Mouse (Mus musculus) layer of hippocampus, postnatal 10 days (tissue): ENCODE data around the gene Rnf157. TPM values are rescaled to one million over a fixed set of nuclear protein-coding genes. Genes with fewer than 3 reads are reported as not detected.

Experiments
- DNase-seq, 2 experiments: peaks; one replicate each; pipeline ENCODE4 v3.0.0; 2021; ENCODE audit warnings: low spot score in 2 of 2
- total RNA-seq, 2 experiments: library from RNA; stranded (reverse); gene quantifications; 2 replicates each; pipeline ENCODE4 v1.2.3; 2021

Gene Rnf157
- total RNA-seq, 2 experiments from 2014 or later, result 184 to 186 TPM

DNA sequence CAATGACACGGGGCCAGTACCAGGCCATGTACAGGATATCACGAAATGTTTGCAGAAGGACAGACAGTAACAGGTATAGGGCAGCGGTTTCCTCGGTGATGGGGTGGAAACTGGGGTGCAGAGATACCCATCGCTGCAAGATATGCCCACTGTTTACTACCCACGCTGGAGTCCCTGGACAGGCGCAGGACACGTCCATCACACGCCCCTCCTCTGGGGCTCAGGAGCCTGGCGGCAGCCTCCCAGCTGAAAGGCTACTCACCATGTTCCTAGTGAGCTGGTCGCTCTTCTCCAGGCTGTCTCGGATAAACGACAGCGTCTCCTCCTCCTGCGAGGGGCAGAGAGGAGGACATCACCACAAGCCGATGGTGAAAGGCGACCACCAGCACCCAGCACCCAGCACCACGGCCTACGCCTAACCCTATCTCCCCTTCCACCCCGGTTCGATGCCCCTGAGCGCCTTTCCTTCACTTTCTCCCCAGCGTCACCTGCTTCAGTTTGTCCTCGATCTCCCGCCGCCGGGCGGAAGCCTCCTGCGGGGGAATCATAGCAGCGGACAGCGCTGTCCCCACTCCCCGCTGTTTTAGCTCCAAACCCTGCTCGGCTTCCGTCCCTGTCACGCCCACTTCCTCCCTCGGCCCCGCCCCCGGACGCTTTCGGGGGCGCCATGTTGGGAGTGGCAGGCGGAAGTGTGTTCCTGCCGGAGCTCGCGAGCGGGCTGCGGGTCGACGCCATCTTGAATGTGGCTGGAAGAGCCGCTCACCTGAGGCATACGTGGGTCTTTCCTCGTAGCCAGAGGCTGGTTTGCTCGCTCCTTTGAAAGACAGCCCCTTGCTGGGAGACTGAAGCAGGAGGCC, 106.5 kb downstream of the Rnf157 start:
- DNase-seq, result peak; percentile 88 to 92

DNA sequence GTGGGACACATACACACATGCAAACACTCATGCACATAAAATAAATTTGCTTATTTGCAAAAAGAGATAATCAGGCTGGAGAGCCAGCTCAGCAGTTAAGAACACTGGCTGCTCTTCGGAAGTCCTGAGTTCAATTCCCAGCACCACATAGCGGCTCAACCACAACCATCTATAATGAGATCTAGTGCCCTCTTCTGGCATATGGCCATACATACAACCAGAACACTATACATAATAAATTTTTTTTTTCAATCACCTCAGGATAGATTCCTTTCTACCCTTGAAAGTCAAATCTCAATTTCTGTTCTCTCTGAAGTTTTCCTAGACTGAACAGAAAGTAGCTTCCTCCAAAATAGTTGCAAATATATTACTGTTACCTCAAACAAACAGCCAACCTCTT, 107.4 kb downstream of the Rnf157 start:
- no peak for DNase-seq

DNA sequence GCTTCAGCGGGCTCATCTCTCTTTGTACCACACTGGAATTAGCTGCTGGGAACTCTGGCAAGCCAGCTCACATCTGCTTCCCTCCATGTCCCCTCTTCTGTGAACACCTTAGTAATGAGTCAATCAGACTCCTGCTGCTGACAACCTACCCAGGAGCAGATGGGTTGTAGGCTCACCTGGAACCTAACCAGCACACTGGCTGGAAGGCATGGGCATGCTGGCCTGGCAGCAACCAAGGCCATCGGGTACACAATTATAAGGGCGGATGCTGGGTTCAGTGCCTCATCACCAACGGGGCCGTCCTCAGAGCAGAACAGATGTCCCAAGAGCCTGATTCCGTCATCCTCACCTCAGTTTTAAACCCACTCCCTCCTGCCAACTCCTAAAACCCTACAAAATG, 114.2 kb downstream of the Rnf157 start:
- no peak for DNase-seq

DNA sequence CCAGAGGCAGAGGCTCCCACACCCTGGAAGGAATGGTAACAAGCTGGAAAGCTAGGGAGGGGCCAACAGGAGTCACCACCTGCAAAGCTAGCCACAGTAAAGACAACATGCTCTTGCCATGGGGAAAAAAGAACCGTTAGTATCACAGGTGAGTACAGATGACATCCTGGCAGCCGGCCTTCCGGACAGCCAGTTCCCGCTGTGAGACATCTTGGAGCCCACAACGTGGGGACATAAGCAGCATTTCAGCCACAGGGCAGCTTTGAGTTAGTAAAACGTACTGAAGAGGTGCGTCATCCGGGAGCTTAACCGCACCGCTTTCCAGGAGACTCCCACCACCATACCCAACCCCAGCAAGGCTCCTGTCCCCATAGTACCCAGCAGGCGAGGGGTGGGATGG, 114.6 kb downstream of the Rnf157 start:
- no peak for DNase-seq

DNA sequence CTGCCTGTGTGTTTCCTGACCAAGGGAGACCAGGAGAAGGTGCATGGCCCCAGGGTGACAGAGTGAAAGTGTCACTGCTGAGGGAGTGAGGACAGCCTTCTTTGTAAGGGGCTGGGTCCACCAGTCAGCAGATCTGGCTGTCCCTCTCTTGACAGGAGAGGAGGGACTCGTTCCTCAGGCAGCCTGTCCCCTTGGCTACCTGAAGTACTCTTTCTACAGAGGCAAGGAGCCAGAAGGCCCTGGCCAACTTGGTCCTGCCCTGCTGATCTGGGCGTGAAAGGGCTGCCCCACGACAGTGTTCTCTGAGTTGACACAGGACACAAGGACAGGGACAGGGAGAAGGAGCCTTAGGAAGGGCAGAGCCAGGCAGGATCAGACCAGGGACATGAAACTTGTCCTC, 115.8 kb downstream of the Rnf157 start:
- DNase-seq, result no peak

DNA sequence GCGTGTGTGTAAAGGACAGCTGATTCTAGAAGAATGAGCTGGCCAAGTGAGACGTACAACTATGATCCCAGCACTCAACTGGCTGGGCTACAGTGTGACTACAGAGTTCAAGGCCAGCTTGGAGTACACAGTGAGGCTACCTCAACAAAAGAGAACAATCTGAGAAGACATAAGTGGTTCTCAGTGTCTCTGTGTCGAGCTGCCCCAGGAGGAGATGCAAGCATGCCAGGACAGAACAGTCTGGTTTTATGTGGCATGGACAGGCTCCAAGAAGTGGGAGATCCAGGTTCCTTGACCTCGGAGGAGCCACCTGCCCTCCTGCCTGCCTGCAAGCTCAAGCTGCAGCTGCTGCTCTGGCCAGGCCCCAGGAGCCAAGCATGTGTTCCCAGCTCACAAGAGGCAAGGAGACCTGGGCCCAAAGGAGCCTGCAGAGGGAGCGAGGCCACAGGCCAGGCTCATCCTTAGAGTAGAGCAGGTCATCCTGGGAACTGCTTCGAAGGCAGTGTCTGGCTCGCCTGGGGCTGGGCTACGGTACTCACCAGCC, 116.6 kb downstream of the Rnf157 start:
- DNase-seq, result no peak

DNA sequence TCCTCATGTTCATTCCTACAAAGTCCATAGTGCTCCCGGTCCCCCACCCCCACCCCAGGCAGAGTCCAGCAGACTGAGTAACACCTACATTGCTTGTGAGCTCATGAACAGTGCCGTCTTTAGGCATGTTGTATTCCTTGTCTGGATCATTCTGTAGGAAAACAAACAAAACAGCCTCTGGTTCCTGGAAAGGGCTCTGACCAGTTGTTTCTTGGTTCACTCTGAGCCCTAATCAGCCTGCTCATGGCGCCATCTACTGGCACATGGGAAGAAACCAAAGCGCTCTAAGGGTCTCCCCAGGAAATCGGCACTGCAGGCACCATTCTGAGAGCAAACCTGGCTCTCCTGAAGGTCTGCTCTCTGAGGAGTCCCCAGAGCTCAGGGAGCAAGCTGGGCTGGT, 118.5 kb downstream of the Rnf157 start:
- DNase-seq, result peak; percentile 62 to 66

DNA sequence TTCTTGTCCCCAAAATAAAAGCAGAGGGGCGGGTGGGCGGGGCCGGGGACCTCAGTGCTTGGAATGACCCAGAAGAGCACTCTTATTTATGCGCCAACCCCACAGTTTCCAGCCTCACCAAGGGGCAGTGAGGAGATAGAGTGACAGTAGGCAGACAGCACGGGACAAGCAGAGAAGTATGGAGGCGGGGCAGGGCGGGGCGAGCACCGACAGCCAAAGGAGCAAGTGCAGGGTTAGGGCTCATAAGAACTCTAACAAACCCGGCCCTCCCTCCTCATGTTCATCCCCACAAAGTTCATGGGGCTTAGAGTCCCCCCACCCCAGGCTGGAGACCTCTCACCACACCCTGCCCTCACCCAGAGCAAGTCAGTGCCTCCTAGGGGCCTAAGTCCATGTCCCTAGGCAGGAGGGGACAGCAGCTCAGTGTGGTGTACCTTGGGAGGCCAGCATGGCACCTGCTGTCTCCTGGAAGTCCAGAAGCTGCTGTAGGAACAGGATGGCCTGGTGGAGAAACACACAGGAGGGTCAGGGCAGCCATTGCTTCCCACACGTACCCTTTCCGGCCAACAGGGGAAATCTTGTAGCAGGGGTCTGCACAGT, 119.2 kb downstream of the Rnf157 start:
- no peak for DNase-seq

DNA sequence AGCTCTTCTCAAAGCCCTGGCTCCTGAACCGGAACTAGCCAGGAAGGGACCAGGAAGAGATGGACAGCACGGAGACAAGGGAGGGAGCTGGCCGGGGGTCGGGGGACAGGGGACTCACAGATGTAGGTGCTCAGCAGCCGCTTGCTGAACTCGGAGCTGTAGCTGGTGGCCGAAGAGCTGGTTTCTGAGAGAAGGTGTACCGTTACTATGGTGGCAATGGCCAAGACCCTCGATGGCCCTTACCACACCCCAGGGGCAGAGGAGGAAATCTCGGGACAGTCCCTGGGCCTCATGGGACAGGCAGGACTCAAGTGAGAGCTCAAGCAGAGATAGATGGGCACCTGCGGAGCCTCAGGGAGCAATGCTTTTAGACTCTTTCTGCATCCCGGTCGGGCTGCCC, 120.4 kb downstream of the Rnf157 start:
- DNase-seq, result no peak

DNA sequence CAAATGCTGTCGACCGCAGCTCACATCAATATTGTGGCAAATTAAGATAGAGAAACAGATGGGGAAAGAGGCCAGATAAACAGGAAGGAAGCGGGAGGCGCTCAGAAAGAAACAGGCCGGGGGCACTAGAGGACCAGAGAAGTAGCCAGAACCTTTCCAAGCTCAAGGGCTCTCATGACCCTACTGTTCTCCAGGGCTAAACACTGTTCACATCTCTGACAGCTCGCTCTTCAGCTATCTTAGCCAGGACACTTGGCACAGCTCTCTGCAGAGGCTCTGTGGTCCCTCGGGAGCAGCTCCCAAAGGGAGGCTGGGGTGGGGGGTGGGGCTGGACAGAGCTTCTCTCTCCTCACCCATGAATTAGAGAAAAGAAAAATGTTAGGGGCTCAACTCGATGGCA, 122.3 kb downstream of the Rnf157 start:
- DNase-seq, result no peak

DNA sequence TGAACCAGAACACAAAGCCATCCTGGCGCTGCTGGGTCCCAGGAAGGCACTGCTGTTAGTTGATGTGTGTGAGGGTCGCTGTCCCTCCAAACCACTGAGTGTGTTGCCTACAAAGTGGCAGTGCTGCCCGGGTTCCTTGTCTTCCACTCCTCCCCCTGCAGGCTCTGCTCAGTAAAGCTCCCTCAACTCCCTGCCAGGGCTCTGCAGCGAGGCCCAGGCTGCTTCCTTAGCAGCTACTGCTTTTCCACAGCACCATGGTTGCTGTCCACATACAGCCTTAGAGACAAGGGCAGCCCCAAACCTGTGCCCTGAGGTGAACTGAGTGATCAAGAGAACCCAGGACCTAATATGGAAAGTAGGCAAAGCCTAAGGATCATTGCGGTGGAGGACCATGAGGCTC, 125.5 kb downstream of the Rnf157 start:
- DNase-seq, result no peak

Other genes with a start within 250 kb of the Rnf157 start
- 10 to 100 TPM; 84.7 to 94.9 TPM for gene Fbf1, start 244.9 kb downstream of the Rnf157 start, total RNA-seq
- 10 to 100 TPM; 39.0 to 46.2 TPM for gene Ten1, start 214.2 kb downstream of the Rnf157 start, total RNA-seq
- gene Acox1, start 214.0 kb downstream of the Rnf157 start, total RNA-seq, result 100 to 1,000 TPM; 112 to 116 TPM
- under 1 TPM; 0.57 to 0.65 TPM for gene Evpl, start 175.0 kb downstream of the Rnf157 start, total RNA-seq
- gene Srp68, start 138.8 kb downstream of the Rnf157 start, total RNA-seq, result 10 to 100 TPM; 50.5 to 51.9 TPM
- gene Galr2, start 132.1 kb downstream of the Rnf157 start, total RNA-seq, result not detected
- gene Exoc7, start 105.8 kb downstream of the Rnf157 start, total RNA-seq, result 10 to 100 TPM; 84.6 to 97.9 TPM
- 10 to 100 TPM in 1 of 2 experiments, 1 to 10 TPM in 1; 9.5 to 10.4 TPM for gene Foxj1, start 77.6 kb downstream of the Rnf157 start, total RNA-seq
- gene Ubald2, start 21.1 kb upstream of the Rnf157 start, total RNA-seq, result 10 to 100 TPM; 35.7 to 46.1 TPM
- gene Qrich2, start 53.2 kb upstream of the Rnf157 start, total RNA-seq, result under 1 TPM in 1 of 2 experiments, not detected in 1; 0.18 TPM
- gene Prpsap1, start 81.2 kb upstream of the Rnf157 start, total RNA-seq, result 10 to 100 TPM; 89.8 to 90.7 TPM
- 1 to 10 TPM; 1.7 to 2.1 TPM for gene Sphk1, start 117.9 kb upstream of the Rnf157 start, total RNA-seq
- gene Ube2o, start 168.4 kb upstream of the Rnf157 start, total RNA-seq, result 100 to 1,000 TPM; 115 to 118 TPM
- under 1 TPM in 1 of 2 experiments, not detected in 1; 0.34 TPM for gene Aanat, start 173.4 kb upstream of the Rnf157 start, total RNA-seq
- 1 to 10 TPM in 1 of 2 experiments, under 1 TPM in 1; 0.94 to 1.5 TPM for gene Rhbdf2, start 214.0 kb upstream of the Rnf157 start, total RNA-seq
- 1 to 10 TPM; 3.4 to 3.8 TPM for gene Prcd, start 240.5 kb upstream of the Rnf157 start, total RNA-seq
- gene Cygb, start 241.3 kb upstream of the Rnf157 start, total RNA-seq, result 10 to 100 TPM; 33.0 to 42.3 TPM